Mouse (Mus musculus) testis, adult 2 months (tissue): ENCODE measurements around the gene Kif7.

Experiments used
- CTCF ChIP-seq: fragments of 200-500 bp; IDR thresholded peaks from 2 replicates; pipeline ENCODE4 v1.5.1; 2012; ENCODE audit warnings: low read depth, mild to moderate bottlenecking, inconsistent platforms, low read length, moderate library complexity; ENCODE audit not compliant: control insufficient read depth, insufficient read depth, insufficient replicate concordance
- POLR2A ChIP-seq: fragments of 200-500 bp; IDR thresholded peaks from 2 replicates; pipeline ENCODE4 v1.6.1; 2012; ENCODE audit warnings: low read depth, mild to moderate bottlenecking, inconsistent platforms, low read length, moderate library complexity; ENCODE audit not compliant: control insufficient read depth

GRCm38 (mm10) chr7:79679186-79679585 is 36.3 kb downstream of the Kif7 start:
- TF ChIP-seq POLR2A (no peak), CTCF (no peak)
